Mouse (Mus musculus) cerebellum, adult 8-10 months (tissue): ENCODE results near the gene Atf6b.

Experiments used
- DNase-seq: peaks from one replicate; pipeline ENCODE4 v3.0.0; 2022

Gene Atf6b

DNA sequence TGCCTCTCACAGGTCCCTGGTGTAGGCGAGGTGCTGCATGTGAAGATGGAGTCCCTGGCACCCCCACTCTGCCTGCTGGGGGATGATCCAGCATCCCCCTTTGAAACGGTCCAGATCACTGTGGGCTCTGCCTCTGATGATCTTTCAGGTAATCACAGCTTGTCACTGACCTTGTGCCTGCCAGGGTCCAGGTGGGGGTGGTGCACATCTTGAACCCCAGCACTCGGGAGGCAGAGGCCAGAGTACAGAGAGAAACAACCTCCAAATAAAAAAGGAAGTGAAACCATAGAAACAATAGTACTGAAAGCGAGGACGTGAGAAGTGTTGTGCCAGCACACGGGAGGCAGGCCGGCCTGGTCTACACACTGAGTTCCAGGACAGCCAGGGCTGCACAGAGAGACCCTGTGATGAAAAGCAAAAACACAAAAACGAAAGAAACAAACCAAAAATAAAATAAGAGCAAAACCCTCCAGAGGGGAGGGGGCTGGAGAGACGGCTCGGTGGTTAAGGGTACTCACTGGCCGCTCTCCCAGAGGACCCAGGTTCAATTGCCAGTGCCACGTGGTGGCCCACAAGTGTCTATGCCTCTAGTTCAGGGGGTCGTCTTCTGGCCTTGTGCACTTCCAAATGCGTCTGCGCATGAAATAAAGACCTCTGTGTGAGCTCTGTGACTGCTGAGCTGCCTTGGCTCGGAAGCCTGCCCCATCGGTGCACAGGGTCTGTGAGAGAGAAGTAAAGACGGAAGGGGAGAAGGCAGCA lies 2.3 kb downstream of the Atf6b start:
- peak; percentile 32 for DNase-seq

DNA sequence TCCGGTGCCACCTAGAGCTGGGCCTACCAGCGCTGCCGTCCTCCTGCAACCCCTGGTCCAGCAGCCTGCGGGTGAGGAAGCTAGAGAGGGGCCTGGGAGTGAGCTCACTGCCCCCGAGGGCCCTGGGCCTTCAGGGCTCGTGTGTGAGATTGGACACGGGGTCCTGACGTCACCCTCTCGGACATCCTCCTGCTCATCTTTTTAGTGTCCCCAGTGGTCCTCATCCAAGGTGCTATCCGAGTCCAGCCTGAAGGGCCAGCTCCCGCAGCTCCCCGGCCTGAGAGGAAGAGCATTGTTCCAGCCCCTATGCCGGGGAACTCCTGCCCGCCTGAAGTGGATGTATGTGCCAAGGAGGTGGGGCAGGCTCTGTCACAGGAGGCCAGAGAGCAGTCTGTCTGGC lies 3.8 kb downstream of the Atf6b start:
- DNase-seq, result peak; percentile 24

DNA sequence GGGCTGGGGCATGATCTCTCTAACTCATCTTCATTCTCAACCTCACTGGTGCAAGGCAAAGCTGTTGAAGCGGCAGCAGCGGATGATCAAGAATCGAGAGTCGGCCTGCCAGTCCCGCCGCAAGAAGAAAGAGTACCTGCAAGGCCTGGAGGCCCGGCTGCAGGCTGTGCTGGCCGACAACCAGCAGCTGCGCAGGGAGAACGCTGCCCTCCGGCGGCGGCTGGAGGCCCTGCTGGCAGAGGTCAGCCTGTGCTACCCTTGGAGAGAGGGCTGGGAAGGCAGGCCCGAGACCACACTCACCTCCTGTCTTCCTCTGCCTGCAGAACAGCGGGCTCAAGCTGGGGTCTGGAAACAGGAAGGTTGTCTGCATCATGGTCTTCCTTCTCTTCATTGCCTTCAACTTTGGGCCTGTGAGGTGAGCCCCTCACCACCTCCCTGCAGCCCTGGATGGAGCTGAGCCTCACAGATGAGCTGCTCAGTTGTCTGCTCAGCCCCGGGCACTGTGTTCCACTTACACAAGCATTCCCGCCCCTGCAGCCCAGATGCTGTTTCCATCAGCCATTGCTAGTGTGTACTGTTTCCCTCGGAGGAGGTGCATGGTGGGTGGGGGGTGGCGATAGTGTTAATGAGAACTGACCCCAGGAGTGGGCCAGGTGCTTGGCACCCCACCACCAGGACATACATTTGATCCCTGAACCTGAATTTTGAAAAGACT lies 4.7 kb downstream of the Atf6b start:
- DNase-seq, result peak; percentile 33

DNA sequence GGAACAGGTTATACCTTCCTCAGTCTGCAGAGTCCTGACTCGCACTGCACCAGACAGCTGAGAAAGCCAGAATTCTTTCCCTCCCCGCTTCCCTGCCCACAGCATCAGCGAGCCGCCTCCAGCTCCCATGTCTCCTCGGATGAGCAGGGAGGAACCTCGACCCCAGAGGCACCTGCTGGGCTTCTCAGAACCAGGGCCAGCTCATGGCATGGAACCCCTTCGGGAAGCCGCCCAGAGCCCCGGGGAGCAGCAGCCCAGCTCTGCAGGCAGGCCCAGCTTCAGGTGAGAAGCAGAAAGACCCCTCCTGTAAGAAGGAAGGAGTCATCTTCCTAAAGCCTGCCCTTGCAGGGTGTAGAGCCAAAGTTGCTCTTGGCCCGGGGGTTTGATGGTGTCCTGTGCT lies 5.6 kb downstream of the Atf6b start:
- DNase-seq, result peak; percentile 14

DNA sequence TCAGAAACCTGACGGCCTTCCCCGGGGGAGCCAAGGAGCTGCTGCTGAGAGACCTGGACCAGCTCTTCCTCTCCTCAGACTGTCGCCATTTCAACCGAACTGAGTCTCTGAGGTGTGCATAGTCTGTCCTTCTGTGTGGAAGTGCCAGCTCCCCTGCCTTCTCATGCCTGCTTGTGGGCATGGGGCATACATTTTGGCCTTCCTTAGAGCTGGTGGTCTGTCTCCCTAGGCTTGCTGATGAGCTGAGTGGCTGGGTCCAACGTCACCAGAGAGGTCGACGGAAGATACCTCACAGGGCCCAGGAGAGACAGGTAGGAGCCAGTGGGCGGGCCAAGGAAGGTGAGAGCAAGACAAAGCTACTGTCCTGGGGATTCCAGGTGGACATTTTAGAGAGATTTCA lies 6.0 kb downstream of the Atf6b start:
- DNase-seq, result no peak

DNA sequence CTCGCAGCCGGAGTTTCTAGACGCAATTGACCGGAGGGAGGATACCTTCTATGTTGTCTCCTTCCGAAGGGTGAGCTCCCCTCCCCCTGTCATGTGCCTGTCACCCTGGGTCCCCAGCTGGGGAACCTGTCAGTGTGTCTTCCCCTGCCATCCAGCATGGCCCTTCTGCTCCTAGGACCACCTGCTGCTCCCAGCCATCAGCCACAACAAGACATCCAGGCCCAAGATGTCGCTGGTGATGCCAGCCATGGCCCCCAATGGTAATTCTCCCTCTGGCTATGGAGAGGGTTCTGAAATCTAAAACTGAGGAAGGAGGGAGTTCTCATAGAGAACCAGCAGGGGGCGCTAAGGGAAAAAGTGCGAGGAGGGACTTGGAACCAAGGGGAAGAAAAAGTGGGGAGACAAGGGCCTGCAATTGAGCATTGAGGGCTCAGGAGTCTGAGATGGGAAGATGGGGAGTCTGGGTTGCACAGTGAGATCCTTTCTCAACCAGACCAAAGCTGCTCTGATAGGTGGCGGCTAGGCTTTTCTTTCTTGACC lies 6.9 kb downstream of the Atf6b start:
- DNase-seq, result peak; percentile 60

DNA sequence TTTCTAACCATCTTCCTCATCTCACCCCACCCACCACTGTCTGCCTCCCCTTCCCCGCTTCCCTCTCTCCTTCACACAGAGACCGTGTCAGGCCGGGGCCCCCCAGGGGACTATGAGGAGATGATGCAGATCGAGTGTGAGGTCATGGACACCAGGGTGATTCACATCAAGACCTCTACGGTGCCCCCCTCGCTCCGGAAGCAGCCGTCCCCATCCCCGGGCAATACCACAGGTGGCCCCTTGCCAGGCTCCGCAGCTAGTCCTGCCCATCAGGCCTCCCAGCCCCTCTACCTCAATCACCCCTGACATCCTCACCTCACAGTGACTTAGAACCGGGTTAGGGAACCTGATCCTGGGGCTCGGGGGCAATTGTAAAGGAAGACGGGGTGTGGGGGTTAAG lies 7.4 kb downstream of the Atf6b start:
- peak; percentile 22 for DNase-seq

DNA sequence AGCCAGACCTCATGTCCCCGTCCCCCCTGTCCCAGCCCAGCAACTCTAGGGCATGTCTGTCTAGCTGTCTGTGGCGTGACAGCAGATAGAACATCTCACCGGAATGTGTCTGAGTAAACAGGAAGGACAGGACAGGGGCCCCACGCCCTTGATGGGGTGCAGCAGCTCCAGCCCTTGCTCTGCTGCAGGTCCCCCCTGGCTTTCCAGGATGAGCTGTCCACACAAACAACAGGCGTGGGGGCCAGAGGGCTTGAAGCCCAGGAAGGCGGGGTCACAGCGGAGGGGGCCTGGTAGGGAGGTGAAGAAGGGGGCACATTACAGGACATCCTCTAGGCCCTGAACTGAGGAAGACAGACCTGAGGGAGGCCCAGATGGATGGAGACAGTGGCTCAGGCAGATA lies 8.2 kb downstream of the Atf6b start:
- peak; percentile 9 for DNase-seq

DNA sequence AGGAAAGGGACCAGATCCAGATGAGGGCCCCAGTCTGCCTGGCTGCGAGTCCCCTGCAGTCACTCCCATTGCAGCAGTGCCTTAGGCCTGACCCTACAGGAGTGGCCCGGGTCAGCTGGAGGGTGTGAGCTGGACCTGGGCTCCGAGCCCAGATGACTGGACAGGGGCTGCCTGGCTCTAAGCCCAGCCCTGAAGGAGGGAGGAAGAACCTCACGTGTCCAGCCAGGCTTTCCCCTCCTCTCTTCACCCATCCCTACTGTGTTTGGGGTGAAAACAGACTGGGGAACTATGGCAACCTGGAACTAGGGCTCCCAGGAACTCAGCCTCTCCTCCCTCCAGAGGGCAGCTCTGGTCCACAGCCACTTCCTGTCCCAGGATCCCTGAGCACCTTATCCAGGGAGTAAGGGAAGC lies 8.6 kb downstream of the Atf6b start:
- DNase-seq, result no peak

DNA sequence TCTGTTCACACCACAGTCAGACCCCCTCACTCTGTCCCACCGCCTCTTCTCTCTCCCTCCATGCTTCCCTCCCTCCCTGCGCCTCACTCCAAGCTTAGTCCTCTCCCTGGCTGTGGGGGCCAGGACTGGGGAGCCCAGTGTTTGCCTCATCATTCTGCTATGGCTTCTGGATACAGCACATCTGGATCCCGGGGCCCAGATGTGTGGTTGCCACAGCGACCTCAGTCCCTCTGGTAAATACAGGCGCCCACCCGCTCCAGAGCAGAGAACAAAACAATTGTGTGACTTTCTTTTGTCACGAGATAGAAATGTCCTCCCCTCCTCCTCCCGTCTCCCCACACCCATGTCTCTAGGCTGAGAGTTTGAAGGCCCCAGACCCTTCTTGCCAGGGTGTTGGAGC lies 9.7 kb downstream of the Atf6b start:
- peak; percentile 10 for DNase-seq

DNA sequence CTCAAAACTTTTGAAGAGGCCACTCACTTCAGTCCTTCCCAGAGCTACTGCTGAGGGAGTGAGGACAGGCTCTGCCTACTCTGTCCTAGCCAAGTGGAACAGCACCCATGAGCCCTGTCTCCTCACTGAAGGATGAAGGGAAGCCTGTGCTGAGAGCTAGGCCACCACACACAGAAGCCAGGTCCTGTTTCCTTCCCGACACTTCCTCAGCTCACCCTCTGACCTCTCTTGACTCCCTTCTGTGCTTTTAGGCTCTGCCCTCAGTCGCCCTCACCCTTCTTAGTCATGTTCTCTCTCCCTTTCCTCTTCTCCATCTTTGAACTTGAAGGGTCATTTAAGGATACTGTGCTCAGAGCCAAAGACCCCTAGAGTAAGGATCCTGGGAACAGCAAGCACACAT lies 10.3 kb downstream of the Atf6b start:
- DNase-seq, result no peak

DNA sequence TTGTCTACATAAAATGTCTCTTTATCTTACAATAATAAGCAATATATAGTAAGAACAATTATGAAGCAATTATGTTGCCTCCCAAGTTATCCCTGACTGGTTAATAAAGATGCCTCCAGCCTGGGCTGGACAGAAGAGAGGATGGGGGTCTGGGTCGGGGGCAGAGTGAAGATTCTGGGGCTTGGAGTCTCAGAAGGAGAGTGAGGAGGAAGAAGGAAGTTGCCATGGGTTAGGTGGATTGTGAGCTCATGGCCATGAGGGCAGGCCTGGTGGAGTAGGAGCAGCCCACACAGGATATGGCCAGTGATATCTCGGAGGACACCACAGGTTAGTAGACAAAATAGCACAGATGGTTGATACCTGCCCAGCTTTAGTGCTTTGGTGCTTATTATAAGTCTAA lies 11.2 kb downstream of the Atf6b start:
- no peak for DNase-seq

DNA sequence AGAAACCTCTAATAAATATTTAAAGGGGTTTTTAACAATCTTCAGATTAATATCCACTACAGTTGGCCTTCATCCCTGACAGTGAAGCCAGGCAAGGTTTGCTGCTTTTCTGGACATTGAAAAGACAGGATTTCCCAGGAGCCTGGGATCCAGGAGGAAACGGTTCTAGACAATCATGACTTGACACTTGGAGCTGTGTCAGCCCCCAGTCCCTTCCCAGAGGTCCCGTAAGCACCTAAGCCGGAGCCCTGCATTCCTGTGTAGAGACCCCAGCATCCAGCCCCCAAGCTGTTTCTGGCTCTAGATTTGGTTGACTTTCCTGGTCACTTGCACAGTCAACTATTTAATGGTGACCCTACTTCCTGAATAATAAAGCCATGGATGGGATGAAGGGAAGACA lies 11.6 kb downstream of the Atf6b start:
- no peak for DNase-seq

DNA sequence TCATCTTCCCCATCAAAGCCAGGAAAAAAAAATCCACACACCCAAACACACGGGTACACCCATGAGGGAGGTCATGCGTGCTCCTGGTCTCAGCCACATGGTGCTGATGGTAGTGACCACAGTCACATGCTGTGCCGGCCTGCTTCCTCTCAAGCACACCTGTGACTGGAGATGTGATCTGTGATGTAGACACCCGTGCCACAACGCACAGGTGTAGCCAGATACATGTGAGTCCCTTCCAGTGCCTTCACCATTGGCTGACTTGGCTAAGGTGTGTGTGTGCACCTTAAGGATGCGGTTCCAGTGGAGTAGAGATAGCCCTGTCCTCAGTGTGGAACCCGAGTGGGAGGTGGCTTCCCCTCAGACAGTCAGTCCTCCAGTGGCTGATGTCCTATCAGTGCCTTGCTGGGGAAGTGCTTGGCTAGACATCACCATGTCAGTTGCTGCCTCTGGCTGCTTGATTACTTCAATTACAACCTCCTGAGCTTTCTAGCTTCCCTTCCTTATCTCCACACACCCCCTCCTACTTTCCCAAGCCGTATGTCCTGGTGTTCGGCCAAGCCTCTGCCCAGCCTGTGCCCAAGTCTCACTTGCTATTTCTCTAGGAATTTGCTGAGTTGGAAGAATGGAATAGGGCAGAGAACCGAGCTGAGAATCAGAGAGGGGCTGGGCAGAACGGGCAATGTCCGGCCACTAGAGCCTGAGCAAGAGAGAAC lies 12.4 kb downstream of the Atf6b start:
- DNase-seq, result no peak

DNA sequence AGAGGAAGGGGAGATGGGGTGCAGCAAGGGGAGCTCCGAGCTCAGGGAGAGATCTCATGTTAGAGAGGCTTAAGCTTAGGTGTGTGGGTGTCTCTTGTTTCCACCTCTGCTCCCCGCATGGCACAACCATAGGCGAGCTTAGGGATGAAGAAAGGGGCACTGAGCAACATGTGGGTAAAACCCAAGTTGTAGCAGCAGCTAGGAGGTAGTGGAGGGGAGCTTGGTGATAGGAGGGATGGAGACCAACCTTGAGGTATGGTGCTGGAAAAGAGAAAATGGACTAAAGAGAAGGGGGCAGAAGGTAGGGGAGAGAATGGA lies 12.9 kb downstream of the Atf6b start:
- DNase-seq, result no peak

DNA sequence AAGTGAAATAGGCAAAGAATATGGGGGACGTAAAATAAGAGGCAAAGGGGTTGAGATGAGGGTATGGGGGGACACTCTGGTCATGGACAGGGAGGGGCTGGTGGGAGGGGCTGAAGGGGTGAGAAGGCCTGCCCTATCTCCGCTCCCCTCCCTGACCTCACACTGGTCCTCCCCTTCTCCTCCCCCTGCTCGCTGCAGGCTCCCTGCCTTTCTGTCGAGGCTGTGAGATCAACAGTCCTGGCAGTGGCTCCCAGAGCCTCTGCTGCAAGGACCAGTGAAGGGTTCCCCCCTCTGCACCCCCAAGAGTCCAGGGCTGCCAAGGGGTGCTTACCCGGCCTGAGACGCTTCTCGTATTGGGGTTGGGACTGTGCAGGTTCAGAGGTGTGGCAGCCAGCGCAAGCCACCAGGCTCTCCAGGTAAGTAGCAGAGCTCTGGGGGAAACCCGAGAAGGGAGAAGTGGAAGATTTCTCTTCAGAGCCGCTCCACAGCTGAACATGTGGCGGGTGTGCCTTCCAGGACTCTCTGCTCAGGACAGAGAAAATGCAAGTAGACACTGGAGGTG lies 13.4 kb downstream of the Atf6b start:
- DNase-seq, result no peak

DNA sequence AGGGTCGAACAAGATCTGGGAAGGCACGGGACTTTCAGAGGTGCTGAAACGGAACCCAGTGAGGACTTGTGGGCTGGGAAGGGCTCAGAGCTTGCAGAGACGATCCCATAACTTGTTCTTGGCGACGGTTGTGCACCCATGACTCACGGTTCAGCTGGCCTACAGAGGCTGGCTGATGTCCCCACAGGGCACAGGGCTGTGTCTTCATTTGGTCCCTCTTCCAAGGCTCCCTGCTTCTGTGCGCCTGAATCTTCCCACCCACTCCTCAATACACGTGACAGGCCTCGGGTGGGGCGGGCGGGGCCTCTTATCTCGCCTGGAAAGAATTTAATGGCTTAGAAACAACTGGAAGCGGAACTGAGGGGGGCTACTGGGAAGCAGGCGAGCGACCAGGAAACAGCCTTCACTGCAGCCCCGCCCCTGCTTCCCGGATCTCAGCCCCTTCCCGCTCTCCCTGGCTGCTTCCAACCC lies 14.2 kb downstream of the Atf6b start:
- DNase-seq, result no peak

DNA sequence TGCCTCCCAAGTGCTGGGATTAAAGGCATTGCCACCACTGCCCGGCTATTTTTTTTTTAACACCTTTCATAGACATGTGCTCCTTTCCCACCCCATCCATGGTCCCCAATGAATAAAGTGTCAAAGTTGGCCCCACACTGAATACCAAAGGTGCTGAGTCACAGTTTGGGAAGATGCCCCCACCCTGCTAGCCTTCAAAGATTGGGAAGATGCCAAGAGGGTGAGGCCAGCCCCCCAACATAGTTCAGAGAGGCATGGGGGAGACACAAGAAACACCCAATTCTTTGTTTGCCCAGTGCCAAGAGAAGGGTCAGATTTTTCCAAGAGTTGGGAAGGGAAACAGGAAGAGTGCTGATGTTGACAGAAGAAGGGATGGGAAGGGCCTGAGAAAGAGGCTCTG lies 15.5 kb downstream of the Atf6b start:
- DNase-seq, result no peak

DNA sequence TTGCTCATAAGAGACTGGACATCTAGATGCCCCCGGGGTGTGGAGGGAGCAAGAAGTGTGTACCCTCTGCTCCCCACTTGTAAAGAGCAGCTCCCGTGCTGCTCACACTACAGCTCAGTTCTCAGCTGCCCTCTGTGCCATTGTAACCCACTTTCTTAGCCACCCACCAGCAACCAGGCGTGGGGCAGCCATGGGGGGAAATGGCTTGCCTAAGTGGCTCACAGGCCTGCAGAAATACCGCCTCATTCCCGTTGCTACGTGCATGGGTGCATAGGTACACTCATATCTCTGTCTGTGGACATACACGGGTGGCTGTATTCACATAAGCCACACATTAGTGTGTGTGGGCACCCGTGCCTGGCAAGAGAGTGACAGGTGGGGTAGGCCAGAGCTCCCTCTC lies 16.0 kb downstream of the Atf6b start:
- no peak for DNase-seq

DNA sequence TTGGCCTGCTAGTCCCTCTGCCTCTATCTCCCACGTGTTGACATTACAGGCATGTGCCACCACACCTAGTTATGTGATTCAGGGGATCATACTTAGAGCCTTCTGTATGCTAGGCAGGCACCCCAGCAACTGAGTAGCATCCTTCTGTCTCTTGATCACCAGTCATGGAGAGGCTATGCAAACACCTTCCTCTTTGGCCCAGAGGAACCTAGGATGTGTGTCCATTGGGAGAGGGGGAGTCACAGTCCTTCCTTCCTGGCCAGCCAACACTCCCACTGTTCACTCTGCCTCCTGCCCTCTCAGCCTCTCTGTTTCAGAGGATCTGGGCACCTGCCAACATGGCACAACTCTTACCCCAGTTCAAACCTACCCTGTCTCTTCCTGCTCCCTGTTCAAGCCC lies 16.6 kb downstream of the Atf6b start:
- no peak for DNase-seq

DNA sequence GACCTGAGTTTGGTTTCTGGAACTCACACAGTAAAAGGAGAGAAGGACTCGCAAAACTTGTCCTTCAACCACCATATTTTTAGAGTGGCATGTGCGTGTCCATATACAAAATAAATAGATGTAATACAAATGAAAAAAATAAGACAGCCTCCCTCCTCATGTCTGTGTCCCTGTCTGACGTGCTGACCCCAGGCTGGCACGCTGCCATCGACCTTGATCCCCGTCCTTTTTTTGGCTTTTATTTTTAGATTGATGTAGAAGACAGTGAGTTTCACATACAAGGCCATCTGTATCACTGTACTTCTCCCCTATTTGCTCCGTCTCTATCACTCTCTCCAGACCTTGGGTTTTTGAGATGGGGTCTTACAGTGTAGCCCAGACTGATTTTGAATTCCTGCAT lies 17.5 kb downstream of the Atf6b start:
- DNase-seq, result no peak

DNA sequence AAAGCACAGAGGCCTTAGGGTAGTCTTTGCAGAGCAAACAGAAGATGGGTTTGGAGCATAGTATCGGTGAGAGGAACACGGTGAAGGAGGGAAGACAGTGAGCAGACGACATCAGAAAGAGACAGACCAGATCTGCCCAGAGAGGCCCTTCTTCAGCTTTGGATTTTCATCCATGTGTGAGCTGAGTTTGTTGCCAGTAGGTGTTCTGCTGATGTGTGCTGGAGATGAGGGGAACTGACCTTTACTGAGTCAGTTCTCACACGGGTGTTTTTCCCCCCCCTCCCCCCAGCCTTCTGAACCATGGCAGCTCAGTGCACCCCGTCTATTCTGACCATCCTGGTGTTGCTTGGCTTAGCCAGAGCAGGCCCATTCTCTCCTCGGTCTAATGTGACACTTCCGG lies 23.3 kb downstream of the Atf6b start, which contains the start of gene Tnxb:
Gene Tnxb (plus strand): TSS at position 301 of the 400 bp plus-strand sequence.
- DNase-seq, result no peak
